Mouse (Mus musculus) myocyte (in vitro differentiated cells): ENCODE measurements around the gene Agap1. TPM values are rescaled to one million over a fixed set of nuclear protein-coding genes. Genes with fewer than 3 reads are reported as not detected.

Experiments
- H3K27me3 ChIP-seq: one replicate; pipeline ENCODE4 v1.6.1; 2011; ENCODE audit not compliant: control insufficient read depth, insufficient read depth, insufficient read length
- H3K36me3 ChIP-seq: one replicate; pipeline ENCODE4 v1.6.1; 2011; ENCODE audit not compliant: control insufficient read depth, insufficient read depth
- H3K4me2 ChIP-seq: one replicate; pipeline ENCODE4 v1.6.1; 2011; ENCODE audit warnings: low read depth, control low read depth
- H3K4me3 ChIP-seq: one replicate; pipeline ENCODE4 v1.5.1; 2011; ENCODE audit warnings: mild to moderate bottlenecking, control low read depth, moderate library complexity
- H3K79me2 ChIP-seq: one replicate; pipeline ENCODE4 v1.6.1; 2011; ENCODE audit not compliant: control insufficient read depth, insufficient read depth
- H3ac ChIP-seq: one replicate; pipeline ENCODE4 v1.6.1; 2011; ENCODE audit not compliant: control insufficient read depth, insufficient read length
- CEBPB ChIP-seq: IDR thresholded peaks from 2 replicates; pipeline ENCODE4 v1.6.1; 2011; ENCODE audit warnings: mild to moderate bottlenecking, moderate library complexity; ENCODE audit not compliant: poor library complexity, insufficient read depth, severe bottlenecking
- E2F4 ChIP-seq: IDR thresholded peaks from one replicate; pipeline ENCODE4 v1.6.1; 2011; ENCODE audit warnings: mild to moderate bottlenecking, control low read depth, moderate library complexity; ENCODE audit not compliant: insufficient read depth
- MAX ChIP-seq: IDR thresholded peaks from one replicate; pipeline ENCODE4 v1.6.1; 2011; ENCODE audit warnings: low read depth, mild to moderate bottlenecking, control low read depth
- MYOD1 ChIP-seq, 3 experiments: IDR thresholded peaks; one replicate each; pipeline ENCODE4 v1.6.1; 2011; ENCODE audit warnings: control low read depth in 2 of 3, low read depth in 2 of 3, mild to moderate bottlenecking in 2 of 3, moderate library complexity in 1 of 3; ENCODE audit not compliant: insufficient read length in 2 of 3, control insufficient read depth in 1 of 3
- MYOG ChIP-seq, 3 experiments: IDR thresholded peaks; one replicate each; pipeline ENCODE4 v1.6.1; 2011; ENCODE audit warnings: control low read depth in 2 of 3, low read depth in 2 of 3, mild to moderate bottlenecking in 2 of 3; ENCODE audit not compliant: insufficient read length in 2 of 3, control insufficient read depth in 1 of 3, insufficient read depth in 1 of 3
- POLR2A ChIP-seq: IDR thresholded peaks from one replicate; pipeline ENCODE4 v1.6.1; 2011; ENCODE audit warnings: low read depth, mild to moderate bottlenecking, control low read depth, moderate library complexity; ENCODE audit not compliant: insufficient read length
- POLR2AphosphoS2 ChIP-seq: IDR thresholded peaks from one replicate; pipeline ENCODE4 v1.6.1; 2011; ENCODE audit warnings: low read depth, control low read depth; ENCODE audit not compliant: insufficient read length
- REST ChIP-seq: IDR thresholded peaks from one replicate; pipeline ENCODE4 v1.6.1; 2011; ENCODE audit warnings: mild to moderate bottlenecking, control low read depth, moderate library complexity; ENCODE audit not compliant: insufficient read depth, insufficient read length
- SRF ChIP-seq: IDR thresholded peaks from one replicate; pipeline ENCODE4 v1.6.1; 2011; ENCODE audit warnings: low read depth; ENCODE audit not compliant: control insufficient read depth, insufficient read length
- TCF12 ChIP-seq: IDR thresholded peaks from one replicate; pipeline ENCODE4 v1.6.1; 2011; ENCODE audit warnings: mild to moderate bottlenecking, control low read depth; ENCODE audit not compliant: poor library complexity, insufficient read depth, severe bottlenecking
- TCF3 ChIP-seq: IDR thresholded peaks from one replicate; pipeline ENCODE4 v1.6.1; 2011; ENCODE audit warnings: low read depth, control low read depth; ENCODE audit not compliant: insufficient read length
- USF1 ChIP-seq: IDR thresholded peaks from one replicate; pipeline ENCODE4 v1.6.1; 2011; ENCODE audit warnings: low read depth, mild to moderate bottlenecking, control low read depth, moderate library complexity
- polyA plus RNA-seq: library from polyadenylated mRNA; unstranded; fragments of >200 nt; fragmentation: generic; extraction: Trizol; gene quantifications from one replicate; pipeline ENCODE4 v1.2.1, GENCODE M21; 2012; ENCODE audit warnings: missing spikeins

The Agap1 gene
- polyA plus RNA-seq, 1 experiment = 48.9 TPM

GRCm38 (mm10) chr1:89428671-89429070 is 25.9 kb upstream of the Agap1 start:
- Histone ChIP-seq H3K4me2 (no peak overlapping the region), H3K4me3 (no peak overlapping the region), H3K79me2 (no peaks in the 10 kb centered on the region), H3ac (no peak overlapping the region), H3K27me3 (no peaks in the 10 kb centered on the region), H3K36me3 (no peaks in the 10 kb centered on the region)
- TF ChIP-seq SRF (no peak), POLR2A (no peak), USF1 (no peak), MYOD1 (IDR thresholded peaks at IDR 0.05; ENCODE audit: control insufficient read depth in 1 of 3, insufficient read length in 2 of 3, low read depth in 2 of 3) (no peak), TCF3 (no peak), MAX (no peak), MYOG (IDR thresholded peaks at IDR 0.05; ENCODE audit: control insufficient read depth in 1 of 3, insufficient read depth in 1 of 3, insufficient read length in 2 of 3, low read depth in 2 of 3) (no peak), POLR2AphosphoS2 (no peak), TCF12 (no peak), E2F4 (no peak), CEBPB (no peak), REST (no peak)

GRCm38 (mm10) chr1:89429946-89430640 is 24.5 kb upstream of the Agap1 start:
- Histone ChIP-seq H3ac (no peak overlapping the region), H3K79me2 (no peaks in the 10 kb centered on the region), H3K27me3 (no peaks in the 10 kb centered on the region), H3K4me2 (no peak overlapping the region), H3K36me3 (no peaks in the 10 kb centered on the region), H3K4me3 (no peak overlapping the region)
- no peak for TF ChIP-seq CEBPB
- TF ChIP-seq E2F4 = no peak

GRCm38 (mm10) chr1:89439351-89439750 is 15.3 kb upstream of the Agap1 start:
- Histone ChIP-seq H3K27me3 (no peaks in the 10 kb centered on the region), H3ac (no peak overlapping the region), H3K36me3 (no peaks in the 10 kb centered on the region), H3K4me2 (no peak overlapping the region), H3K79me2 (no peaks in the 10 kb centered on the region), H3K4me3 (no peak overlapping the region)
- TF ChIP-seq MAX (no peak), E2F4 (no peak), CEBPB (no peak), SRF (no peak), POLR2AphosphoS2 (no peak), POLR2A (no peak), USF1 (no peak), MYOG (IDR thresholded peaks at IDR 0.05; ENCODE audit: control insufficient read depth in 1 of 3, insufficient read depth in 1 of 3, insufficient read length in 2 of 3, low read depth in 2 of 3) (no peak), TCF3 (no peak), TCF12 (no peak), REST (no peak), MYOD1 (IDR thresholded peaks at IDR 0.05; ENCODE audit: control insufficient read depth in 1 of 3, insufficient read length in 2 of 3, low read depth in 2 of 3) (no peak)

- no peak overlapping the region for H3ac ChIP-seq
- no peaks in the 10 kb centered on the region for H3K36me3 ChIP-seq
- no peak overlapping the region for H3K4me3 ChIP-seq
- TF ChIP-seq REST (no peak), MYOD1 (IDR thresholded peaks at IDR 0.05; ENCODE audit: control insufficient read depth in 1 of 3, insufficient read length in 2 of 3, low read depth in 2 of 3) (no peak), POLR2AphosphoS2 (no peak), SRF (no peak), CEBPB (no peak), USF1 (no peak), POLR2A (no peak)
- H3K4me2 ChIP-seq = no peak overlapping the region
- H3K79me2 ChIP-seq = no peaks in the 10 kb centered on the region
- H3K27me3 ChIP-seq = no peaks in the 10 kb centered on the region
These were observed 13.2 kb upstream of the Agap1 start for GRCm38 (mm10) chr1:89441236-89441897.

- Histone ChIP-seq H3ac (no peak overlapping the region), H3K79me2 (no peaks in the 10 kb centered on the region), H3K4me3 (no peak overlapping the region), H3K4me2 (no peak overlapping the region), H3K27me3 (no peaks in the 10 kb centered on the region), H3K36me3 (no peaks in the 10 kb centered on the region)
- no peak for TF ChIP-seq CEBPB
- no peak for TF ChIP-seq POLR2AphosphoS2
- no peak for TF ChIP-seq MYOD1 (IDR thresholded peaks at IDR 0.05; ENCODE audit: control insufficient read depth in 1 of 3, insufficient read length in 2 of 3, low read depth in 2 of 3)
- TF ChIP-seq TCF12 = no peak
- TF ChIP-seq MAX = no peak
- TF ChIP-seq USF1 = no peak
- TF ChIP-seq SRF = no peak
These were observed 11.1 kb upstream of the Agap1 start for GRCm38 (mm10) chr1:89443512-89443911.
